Mouse (Mus musculus): Measurements from ENCODE around the gene Camk2n1.
"Not testable (repeated sequence)": the region's sequence is repeated elsewhere in the genome, so short reads cannot be mapped to it uniquely, and the experiment has no call there.

The Camk2n1 gene

DNA sequence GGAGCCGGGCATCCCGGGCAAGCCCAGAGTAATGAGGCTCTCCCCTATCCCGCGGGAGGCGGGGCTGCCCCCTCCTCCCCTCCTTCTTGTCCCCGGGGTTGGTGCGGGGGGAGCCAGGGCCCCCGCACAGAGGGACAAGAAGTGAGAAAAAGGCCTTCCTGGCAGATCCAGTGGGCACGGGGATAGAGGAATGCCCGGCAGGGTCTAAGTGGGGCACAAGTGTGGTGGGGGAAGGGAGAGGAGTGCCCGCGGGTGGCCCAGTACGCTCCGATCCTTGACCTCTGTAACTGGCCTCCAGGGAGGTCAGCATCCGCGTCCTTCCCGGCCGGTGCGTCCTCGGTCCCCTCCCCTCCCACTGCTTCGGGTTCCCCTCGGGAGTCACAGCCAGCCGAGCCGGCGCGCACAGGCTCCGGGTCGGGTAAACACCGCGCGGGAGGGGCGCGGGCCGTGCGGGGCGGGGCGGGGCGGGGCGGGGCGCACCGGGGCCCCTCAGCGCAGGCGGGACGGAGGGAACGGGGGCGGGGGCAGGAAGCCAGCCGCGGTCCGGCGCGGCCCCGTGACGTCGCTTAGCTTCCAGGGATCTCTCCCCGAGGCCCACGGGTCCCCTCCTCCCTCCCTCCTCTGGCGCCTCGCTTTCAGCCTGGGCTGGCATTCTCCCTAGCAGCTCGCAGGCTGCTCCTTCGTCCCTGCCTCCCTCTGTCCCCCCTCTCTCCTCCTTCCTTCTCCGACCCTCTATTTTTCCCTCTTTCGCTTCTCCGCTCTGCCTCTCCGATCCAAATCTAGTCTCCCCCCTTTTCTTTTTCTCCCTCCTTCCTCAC is at the start of gene Camk2n1:
Gene Camk2n1, plus strand, starts transcription at position 562 of the 818 bp plus-strand sequence.
- peak; percentile 94 for DNase-seq

DNA sequence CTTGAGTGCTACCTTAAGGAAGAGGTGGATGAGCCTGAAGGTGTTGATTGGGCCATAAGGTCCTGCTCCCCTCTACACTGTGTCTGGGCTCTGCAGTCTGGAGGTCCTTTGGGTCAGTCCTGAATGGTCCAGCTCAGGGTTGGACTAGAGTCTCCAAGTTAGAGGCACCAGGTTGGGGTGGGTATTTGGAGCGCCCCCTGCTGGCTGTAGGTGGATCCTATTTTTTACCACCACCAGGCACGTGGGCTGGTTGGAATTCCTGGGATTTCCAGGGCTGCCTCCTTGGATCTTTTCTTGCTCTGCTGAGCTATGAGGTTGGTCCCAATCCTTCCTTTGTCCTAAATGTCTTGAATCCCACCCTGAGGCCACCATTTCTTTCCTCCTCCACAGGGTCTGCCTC is 49.3 kb upstream of the Camk2n1 start:
- DNase-seq, result peak; percentile 36

DNA sequence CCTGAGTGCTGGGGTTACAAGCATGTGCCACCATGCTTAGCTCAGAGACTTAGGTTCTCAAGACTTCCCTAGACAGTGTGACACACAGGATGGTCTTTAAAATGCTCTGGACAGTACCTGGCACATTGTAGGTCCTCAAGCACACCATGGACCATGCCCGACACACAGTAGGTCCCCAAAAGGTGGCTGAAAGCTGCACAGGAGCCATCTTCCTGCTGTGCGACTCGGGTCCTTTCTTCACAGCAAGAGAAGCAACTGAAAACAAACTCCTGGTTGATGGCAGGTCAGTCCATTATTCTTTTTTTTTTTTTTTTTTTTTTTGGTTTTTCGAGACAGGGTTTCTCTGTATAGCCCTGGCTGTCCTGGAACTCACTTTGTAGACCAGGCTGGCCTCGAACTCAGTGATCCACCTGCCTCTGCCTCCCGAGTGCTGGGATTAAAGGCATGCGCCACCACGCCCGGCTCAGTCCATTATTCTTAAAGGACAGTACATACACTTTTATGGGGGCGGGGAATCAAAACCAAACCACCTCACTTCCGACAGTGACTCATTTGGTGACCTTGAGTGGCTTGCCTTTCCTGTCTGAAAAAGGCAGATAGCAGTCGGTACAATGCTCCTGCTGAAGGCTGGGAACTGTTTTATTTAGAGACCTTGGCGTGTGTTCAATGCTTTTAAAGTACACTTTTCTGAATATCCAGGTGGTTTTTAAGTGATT is 46.5 kb upstream of the Camk2n1 start:
- no peak for DNase-seq

DNA sequence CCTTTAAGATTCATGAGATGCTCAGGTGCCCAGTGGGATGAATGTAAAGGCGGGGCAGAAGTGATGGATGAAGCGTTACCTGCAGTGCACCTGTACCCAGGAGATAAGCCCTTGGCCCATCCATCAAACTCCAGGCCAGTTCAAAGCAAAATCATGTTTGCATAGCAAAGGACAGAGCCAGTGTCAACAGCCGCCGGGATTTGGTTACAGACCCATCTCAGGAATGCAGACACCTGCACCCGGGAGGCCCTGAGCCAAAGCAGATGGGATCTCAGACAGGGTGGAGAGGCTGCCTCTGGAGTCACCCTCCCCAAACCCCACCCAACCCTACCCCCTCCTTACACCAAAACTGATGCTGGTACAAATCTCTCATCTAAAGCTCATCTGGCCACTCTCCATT is 43.1 kb upstream of the Camk2n1 start:
- no peak for DNase-seq

DNA sequence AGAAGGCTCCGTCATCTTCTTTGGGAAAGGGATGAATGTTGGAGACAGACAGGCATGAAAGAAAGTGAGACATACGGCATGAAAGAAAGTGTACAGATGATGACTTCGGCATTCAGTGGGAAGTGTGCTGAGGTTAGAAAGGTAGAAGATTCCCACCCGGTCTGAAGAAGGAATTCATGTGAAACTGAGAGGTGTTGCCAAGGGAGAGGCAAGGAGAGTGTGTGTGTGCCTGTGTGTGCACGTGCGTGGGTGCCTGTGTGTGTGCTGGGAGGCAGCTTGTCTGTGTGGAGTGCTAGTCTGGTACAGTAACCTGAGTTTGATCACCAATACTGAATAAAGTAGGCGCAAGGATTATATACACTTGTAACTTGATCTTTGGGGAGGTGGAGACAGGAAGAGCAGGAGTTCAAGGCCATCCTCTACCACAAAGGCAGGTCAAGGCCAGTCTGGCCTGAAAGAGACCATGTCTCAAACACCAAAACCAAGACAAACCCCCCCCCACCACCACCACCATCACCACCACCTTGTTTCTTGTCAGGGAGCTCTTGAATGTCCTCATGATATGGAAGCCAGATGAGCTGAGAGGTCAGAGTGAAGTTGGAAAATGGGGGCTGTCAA is 42.5 kb upstream of the Camk2n1 start:
- DNase-seq, result no peak

DNA sequence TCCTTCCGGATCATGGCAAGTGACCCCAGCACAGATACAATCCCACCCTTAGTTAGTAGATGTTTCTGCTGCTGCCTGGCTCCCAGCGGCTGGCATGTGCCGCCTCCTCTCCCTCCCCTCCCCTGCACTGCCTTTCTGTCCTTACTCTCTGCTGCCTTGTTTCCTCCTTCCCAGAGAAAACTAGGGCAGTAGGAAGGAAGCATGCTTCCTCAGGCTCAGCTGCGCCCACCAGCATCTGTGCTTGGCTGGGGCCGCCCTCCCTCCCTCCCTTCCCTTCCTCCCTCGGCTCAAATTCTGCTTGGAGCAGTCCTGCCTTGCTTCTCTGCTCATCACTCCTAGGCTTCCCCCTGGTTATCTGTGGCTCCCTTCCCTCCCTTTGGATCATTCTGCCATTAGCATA is 39.4 kb upstream of the Camk2n1 start:
- DNase-seq, result no peak

DNA sequence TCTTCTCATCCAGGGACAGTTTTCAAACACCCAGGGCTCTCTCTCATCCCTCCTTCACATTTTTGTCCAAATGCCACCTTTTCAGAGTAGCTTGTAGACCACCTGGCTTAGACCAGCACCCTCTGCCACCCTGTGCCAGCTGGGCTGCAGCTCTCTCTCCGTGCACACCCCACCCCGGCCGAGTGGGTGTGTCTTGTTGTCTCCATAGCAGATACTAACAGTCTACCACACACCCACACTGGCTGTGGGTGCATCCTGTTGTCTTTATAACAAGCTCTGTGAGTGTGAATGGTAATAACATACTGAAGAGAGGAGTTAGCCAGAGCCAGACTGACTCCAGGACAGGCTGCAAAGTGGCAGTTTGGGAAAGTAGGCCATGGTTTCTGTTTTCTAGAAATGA is 38.1 kb upstream of the Camk2n1 start:
- no peak for DNase-seq

DNA sequence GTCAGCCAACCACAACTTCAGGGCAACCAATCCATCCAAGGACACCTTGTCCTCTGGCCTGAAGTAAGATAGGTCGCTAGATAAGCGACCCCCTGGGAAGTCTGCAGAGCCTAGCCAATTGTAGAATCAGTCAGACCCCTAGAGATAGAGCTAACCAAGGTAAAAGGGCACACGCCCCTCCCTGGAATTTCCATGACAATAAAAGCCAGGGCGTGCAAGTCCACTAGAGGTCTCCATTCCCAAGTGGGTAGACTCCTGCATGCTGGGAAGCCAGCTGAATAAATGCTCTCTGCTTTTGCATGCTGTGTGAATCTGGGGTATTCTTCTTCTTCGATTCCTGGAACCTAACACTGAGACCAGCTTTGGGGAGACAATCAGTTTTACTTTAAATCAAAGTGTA is 37.7 kb upstream of the Camk2n1 start:
- no peak for DNase-seq

DNA sequence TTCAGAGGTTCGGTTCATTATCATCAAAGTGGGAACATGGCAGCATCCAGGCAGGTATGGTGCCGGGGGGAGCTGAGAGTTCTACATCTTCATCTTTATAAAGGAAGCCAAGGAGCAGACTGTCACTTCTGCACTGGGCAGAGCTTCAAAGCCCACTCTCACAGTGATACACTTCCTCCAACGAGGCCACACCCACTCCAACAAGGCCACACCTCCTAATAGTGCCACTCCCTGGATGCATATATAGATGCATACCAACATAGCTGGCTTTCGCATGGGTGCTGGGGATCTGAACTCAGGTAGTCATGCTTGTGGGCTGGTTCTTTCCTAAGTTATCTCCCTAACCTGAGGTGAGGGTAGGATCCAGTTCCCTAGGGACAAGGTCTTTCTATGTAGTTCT is 36.2 kb upstream of the Camk2n1 start:
- DNase-seq, result no peak

DNA sequence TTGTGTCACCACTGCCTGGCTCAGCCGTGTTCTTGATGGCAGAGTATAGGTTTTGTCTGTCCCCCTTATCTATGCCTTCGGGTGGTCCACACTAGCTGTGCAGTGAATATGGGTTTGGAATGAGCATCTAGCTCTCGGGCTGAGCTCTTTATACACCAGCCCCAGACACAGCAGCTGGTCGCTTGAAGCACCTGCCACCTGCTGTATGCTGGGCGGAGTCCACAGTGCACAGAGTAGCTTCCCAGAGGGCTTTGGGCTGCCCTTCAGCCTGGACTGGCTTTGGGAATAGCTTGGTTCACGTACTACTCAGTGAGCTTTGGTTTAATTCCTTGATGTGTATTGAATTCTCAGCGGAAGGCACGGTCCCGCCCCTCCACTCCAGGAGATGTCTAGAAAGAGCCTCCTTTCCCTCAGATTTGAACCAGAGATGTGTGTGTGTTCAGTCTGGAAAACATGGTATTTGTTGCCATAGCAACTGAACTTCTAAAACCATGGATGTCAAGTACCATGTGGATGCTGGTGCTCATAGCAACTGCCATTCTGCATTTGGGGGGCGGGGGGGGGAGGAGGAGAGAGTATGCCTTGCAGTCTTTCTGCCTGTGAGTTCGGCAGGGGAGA is 35.7 kb upstream of the Camk2n1 start:
- no peak for DNase-seq

DNA sequence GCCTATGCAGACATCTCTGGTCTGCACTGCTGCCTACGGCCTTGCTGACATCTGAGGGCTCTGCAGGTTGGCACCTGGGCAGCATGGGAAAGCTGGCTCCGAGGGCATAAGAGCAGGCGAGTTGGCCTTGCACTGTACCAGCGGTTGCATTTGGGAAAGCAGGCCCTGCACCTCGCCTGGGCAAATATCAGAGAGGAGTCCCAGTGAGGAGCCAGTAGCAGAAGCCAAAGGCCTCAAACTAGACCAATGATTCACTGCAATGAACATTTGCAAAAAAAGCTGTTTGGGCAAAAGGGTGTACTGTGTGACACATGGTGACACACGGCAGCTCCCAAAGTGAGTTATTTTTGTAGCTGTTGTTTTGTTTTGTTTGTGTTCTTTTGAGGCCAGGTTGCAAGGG is 29.1 kb upstream of the Camk2n1 start:
- DNase-seq, result no peak

DNA sequence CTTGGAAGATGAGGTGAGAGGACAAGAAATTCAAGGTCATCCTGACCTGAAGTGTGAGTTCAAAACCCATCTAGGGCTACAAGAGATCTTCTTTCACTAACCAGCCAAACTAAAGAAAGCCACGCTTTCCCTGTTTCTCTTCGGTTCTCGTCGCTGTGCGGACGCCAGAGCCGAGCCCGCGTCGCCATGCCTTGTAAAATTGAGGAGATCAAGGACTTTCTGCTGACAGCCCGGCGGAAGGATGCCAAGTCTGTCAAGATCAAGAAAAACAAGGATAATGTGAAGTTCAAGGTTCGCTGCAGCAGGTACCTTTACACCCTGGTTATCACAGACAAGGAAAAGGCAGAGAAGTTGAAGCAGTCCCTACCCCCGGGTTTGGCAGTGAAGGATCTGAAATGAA is 28.5 kb upstream of the Camk2n1 start:
- DNase-seq, result not testable (repeated sequence)

DNA sequence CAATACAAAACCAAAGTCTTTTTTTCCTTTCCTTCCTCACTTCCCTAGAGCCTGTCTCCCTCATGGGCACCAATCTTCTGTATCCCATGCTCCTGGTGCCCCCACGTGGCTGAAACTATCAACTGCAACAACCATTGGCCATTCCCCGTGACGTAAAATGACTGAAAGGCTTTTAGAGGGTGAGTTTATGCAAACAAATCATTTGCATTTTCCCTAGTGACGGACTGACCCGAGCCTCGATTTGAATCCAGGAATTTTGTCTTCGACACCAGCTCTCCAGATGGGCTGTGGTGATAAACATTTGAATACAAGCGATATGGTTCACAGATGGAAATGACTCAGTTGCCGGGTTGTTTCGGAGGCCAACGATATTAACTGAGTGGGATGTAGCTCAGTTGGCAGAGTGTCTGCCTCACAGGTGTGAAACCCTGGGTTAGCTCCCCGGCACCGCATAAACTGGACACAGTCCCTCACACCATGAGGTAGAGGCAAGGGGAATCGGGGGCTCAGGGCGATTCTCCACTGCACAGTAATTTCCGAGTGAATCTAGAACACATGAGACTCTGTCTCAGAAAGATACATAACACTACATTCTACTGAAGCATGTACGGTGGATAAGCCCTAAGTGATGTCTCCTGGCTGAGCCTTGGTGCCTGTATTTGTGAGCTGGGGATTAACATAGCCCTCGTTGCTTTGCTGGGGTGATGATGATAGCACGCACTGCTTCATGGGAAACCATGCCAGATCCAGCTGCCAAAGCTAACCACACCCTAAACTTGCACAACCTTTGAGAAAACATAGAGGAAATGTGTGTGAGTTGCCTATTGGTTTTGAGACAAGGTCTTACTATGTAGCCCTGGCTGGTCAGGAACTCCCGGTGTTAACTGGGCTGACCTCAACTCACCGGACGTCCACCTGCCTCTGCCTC is 27.1 kb upstream of the Camk2n1 start:
- peak; percentile 75 for DNase-seq

DNA sequence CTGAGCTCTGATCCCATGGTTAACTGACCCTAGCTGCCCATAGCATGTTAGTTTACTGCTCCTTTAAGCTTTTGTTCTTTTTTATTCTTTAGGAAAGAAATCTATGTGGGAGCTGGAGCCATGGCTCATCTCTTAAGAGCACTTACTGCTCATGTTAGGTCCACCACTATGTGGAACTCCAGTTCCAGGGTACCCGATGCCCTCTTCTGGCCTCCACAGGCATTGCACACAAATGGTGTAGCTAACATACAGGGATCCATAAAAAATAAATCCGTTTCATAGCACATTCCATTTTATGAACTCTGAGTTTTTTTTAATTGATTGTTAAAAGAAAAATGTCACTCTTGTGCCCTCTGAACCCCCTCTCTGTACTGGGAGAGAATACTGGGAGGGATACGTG is 24.3 kb upstream of the Camk2n1 start:
- no peak for DNase-seq

DNA sequence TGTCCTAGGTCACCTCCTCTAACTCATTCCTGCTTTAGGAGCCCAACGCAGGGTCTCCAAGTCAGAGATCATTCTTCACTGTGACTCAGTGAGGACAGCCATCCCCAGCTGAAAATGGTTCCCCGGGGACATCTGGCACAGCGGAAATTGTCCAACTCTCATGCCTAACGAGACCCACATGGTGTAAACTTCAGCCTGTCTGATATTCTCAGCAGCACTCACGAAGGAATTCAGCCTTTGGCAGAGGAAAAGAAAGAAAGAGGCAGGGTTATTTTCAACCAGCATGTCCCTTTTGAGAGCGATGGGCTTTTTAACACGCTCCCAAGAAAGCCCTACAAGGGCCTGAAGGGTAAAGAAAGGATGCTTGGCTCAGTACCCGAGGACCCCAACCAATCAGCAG is 22.8 kb upstream of the Camk2n1 start:
- DNase-seq, result no peak

DNA sequence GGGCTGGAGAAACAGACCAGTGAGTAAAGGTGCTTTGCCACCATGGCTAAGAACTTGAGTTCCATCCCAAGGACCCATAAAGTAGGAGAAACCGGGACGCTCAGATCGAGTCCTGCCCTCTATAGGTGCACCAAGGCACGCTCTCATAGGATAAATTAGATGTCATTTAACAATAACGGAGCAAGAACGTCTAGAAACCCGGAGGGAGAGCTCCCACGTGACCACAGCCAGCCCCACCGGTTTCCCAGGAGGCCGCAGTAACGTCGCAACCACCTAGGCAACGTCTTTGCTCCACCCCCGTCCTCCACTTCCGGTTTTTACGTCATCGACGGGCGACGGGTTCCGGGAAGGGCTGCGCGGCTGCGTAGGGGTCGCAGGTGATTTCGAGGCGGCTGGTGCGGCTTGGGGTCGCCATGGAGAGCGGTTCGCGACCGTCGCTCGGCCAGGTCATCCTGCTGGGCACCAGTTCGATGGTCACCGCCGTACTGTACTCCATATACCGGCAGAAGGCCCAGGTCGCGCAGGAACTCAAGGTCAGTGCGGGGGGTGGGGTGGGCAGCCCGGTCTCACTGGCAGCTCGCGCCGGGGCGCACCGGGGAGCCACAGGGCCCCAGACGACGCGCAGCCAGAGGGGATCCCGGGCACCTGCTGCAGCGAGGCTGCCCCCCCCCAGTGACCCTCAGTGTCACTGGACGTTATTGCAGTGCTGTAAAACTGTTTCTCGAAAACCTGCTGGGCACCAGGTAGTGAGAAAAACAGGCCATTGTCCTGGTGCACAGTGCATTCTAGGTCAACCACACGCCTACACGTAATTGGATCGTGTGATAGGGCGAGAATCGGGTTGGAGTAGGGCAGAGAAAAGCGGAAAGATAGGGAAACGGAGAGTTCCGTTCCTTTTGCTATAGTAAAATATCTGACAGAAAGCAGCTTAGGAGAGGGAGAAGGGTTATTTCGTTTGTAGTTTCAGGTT is 19.5 kb upstream of the Camk2n1 start, which contains the start of gene Mul1:
Gene Mul1, plus strand, starts transcription at position 325 of the 970 bp plus-strand sequence.
- DNase-seq, result peak; percentile 93

DNA sequence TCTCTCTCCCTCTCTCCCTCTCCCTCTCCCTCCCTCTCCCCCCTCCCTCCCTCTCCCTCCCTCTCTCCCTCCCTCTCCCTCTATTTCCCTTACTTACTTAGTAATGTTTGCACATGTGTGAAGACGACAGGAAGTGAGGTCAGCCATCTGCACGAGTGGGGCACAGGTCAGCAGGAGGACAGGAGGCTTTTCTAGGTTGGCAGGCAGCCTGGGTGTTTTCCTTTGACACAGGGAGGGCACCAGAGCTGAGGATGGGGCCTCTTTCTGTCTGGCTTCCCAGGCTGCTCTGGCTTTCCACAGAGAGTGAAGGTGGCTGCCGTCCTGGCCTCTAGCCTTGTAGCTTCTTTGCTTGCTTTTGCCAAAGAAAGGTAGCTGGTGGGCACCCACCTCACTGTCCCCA is 14.1 kb upstream of the Camk2n1 start:
- peak; percentile 4 for DNase-seq

DNA sequence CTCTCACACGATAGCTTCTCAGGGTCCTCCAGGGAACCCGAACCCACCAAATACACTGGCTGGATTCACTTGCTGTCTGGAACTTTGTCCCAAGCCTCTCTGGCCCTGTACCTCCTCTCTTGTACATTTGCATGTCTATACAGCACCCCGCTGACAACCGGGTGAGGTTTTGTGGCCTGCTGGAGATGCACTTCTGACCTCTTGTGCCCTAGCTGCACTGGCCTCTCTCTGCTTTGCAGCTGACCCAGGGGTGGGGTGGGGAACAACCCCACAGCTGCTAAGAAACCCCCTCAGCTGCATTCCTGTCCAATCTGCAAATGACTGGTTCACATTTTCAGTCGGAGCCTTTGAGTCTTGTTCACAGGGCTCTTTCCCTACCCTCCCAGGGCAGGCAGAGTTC is 9.2 kb upstream of the Camk2n1 start:
- no peak for DNase-seq

DNA sequence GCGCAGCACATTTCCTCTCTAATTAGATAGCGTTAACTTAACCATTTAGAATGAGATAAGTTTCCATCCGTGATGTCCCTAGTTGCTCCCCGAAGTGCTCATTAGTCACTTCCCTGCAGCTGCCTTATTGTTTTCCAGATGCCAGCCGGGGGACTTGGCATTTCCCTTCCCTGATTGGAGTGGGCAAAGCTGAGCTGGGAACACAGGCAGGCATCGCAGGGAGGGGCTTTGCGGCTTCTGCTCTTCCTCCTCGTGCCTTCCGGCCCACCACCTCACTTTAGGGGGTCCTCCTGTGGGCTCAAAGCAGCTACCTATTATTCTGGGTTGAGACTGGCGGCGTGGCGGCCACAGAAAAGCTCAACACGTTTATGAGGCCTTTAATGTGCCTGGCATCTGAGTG is 7.1 kb upstream of the Camk2n1 start:
- DNase-seq, result no peak

DNA sequence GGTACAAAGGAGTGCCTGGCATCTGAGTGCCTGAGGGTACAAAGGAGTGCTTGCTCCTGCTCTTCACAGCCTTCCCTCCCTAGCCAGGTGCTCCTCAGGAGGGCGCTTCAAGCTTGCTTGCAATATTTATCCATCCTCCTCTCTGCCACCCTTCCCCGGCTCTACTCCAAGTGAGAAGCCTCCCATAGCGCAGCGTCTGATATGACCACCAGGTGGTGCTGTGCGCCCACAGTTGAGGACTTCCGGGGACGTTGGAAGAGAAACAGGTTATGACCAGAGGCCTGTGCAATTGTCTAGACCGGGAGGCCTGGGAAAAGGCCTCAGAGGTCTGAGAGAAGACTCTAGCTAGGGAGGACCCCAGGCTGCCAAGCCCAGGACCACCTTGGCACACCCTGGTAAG is 6.7 kb upstream of the Camk2n1 start:
- peak; percentile 87 for DNase-seq
